Mouse (Mus musculus): ENCODE results near the gene Bcan.

The Bcan gene

DNA sequence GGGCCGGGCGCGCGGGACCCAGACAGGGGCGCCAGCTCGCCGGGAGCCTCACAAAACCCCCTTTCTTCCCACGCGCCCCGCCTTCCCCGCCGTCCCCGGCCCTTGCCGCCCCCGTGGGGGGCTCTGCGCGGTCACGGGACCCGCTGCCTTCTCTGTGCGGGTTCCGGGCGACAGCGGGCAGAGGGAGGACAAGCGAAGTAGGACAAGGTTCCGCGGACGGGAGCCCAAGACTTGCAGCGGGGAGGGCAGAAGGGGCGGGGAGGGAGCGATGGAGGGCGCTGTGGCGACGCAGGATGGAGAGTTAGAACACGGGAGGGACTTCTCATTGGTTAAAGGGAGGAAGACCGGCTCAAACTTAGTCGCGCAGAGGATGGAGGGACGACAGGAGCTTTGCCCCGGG, at the start of gene Bcan:
Bcan (minus strand) TSS at position 50 of the 400 bp plus-strand sequence.
- DNase-seq: peak; percentile 63 to 67

DNA sequence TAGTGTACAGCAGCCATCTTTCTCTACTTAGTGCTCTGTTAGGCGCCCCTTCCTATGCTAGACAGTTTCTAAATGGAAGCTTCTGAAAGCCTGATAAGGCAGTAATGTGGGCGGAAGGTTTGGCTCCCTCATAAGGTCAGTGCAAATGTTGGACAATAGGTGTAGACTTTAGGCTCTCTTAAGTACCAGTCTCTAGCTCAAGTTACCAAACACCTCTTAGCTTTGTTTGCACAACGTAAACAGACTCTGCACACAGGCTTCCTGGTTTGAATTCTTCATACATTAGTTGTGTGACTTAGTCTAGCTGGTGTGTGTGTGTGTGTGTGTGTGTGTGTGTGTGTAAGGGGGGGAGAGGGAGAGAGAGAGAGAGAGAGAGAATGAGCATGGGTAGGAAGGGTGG, 49.5 kb upstream of the Bcan start:
- DNase-seq: no peak

DNA sequence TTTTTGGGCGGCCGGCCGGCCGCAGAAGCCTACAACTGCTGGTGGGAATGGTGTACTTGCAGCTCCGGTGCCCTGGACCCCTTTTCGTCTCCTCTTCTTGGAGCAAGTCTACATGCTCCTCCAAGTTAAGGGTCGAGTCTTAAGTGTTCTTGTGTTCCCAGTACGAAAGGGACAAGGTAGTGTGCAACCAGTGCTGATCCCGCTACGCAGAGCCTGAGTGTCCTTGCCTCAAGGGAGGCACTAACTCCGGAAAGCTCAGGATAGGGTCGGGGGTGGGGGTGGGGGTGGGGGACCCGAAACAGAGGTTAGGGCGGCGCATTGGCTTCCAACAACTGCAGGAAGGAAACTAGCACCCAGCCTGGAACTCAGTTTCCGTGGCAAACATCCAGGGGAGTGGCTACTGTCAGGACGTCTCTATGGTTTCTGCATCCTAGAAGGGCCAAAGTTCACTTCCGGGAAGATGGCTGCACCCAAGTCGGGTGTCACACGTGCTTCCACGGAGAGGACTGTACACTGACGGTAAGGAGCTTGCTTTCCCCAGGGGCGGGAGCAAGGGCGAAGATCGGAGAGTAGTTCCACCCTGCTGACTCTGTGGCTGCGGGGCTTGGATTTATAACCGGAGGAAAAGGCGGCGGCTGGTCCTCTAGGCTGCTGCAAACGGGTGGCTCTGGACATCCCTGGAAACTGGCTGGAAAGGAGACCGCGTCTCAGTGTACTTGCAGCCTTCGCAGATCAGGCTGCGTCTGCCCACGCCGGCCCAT, 42.8 kb upstream of the Bcan start, which contains the start of gene Gpatch4:
Gpatch4 (plus strand) TSS at position 448 of the 761 bp plus-strand sequence.
- peak; percentile 95 to 96 for DNase-seq

DNA sequence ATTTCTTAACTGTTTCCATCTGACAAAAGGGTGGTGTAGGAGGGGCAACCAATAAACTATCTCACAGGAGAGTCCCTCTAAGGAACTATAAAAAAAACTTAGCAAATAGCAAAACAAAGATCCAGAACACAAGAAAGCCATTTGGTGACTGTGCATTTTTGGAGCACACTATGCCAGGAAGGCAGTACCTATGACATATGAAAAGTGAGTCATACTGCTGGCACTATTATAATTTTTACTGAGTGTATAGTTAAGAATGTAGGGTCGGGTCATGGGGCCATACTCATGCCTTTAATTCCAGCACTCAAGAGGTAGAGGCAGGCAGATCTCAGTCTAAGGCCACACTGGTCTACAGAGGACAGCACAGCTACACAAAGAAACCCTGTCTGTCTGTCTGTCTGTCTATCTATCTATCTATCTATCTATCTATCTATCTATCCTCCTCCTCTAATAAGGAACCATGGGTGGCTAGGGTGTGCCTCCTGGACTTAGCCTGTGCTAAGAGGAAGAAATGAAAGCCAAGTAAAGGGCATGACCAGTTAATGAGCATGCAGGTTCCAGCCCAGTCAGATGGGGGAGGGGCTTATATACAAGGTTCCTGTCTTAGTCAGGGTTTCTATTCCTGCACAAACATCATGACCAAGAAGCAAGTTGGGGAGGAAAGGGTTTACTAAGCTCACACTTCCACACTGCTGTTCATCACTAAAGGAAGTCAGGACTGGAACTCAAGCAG, 35.7 kb upstream of the Bcan start:
- DNase-seq: no peak

DNA sequence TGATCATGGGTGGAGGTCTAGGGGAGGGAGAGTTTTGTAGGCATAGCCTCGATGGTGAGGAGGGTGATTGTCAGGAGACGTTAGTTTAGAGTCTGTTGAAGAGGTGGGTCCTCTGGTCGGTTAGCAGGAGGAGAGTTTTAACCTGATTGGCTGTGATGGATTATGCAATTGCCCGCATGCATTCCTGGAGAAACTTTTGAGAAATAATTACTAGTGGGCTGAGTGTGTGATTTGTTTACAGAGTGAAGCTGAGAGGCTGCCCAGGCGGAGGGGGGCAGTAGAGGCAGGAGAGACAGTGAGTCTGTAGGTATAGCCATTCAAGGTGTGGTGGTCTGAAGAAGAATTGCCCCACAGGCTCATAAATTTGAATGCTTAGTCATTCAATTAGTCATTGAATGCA, 33.5 kb upstream of the Bcan start:
- DNase-seq: no peak

DNA sequence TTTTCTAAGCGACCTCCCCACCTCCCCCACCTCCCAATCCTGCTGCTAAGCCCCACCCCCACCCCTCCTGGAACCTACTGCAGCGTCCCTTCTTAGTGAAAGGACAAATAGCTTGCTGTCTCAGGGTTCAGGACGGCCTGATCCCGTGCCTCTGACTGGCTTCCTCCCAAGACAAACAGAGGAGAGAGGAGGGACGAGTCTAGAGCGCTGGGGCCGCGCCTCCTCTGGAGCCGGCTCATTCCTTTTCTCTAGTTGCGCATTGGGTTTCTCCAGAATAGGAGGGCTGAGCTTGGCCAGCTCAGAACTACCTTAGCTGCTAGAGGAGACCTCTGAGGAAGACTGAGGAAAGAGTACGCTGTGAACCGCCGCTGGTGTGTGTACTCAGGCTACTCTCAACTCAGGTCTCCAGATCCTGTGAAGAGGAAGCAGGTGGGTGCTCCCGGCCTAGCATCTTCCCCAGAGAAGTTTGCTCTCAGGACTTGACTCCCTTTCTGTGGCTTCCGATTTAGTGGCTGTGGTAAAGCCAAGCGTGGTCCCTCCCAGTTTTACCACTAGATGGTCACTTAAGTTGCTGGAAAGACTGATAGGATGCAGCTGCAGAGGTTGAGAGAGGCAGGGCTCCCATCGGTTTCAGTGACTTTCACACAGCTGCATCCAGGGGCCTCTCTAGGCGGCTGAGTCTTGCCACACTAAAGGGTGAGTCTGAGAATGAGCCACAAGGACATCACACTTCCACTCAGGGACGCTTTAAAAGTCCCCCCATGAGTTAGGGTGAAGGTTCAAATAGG, 30.8 kb upstream of the Bcan start:
- peak; percentile 28 to 31 for DNase-seq

DNA sequence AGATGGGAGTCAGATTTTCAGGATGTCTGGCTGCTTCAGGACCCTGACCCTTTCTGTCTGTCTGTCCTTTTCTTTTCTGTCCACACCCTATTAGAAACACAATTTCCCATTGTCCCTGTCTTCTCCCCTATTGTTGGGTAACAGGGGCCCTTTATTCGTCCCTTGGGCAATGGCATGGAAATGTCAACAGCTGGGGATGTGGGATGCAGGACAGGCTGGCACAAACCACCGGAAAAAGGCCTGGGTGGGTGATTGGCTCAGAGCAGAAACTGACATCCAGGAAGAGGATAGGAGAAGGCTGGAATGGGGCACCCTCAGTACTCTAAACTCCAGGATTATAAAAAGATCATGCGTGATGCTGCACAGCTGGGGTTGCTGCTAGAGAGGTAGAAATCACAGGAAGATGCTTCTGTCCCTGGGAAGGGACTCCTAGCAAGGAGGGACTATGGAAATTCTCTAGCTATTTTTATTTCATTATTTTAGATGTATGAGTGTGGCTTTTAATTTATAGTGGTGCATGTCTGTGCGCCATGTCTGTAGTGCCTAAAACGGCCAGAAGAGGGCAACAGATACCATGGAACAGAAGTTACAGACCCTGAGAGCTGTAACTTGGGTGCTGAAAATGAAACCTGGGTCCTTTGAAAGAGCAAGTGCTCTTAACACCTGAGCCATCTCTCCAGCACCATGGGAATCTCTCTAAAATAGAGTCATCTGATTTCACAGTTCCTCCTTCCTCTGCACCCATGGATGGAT, 27.6 kb upstream of the Bcan start, which contains the start of gene Hapln2:
Hapln2 (minus strand) TSS at position 150 of the 753 bp plus-strand sequence.
- DNase-seq: peak; percentile 18 to 22

DNA sequence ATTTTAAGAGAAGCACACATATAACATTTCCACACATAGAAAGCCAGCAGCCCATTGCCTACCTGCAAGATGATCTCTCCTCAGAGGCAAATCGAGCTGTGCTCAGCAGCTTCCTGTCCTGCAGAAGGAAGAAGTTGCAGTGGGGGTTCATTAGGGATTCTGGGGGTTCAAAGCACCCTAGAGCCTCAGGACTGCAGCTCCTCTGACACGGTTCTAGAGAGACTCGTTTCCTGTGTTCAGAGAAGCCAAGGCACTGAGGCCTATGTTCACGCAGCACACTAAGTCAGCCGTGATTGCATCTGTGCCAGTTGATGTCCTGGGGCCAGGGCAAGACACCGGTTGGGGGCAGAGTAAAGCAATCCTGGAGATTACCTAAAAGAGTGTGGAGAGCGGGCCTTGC, 26.8 kb upstream of the Bcan start:
- DNase-seq: no peak

DNA sequence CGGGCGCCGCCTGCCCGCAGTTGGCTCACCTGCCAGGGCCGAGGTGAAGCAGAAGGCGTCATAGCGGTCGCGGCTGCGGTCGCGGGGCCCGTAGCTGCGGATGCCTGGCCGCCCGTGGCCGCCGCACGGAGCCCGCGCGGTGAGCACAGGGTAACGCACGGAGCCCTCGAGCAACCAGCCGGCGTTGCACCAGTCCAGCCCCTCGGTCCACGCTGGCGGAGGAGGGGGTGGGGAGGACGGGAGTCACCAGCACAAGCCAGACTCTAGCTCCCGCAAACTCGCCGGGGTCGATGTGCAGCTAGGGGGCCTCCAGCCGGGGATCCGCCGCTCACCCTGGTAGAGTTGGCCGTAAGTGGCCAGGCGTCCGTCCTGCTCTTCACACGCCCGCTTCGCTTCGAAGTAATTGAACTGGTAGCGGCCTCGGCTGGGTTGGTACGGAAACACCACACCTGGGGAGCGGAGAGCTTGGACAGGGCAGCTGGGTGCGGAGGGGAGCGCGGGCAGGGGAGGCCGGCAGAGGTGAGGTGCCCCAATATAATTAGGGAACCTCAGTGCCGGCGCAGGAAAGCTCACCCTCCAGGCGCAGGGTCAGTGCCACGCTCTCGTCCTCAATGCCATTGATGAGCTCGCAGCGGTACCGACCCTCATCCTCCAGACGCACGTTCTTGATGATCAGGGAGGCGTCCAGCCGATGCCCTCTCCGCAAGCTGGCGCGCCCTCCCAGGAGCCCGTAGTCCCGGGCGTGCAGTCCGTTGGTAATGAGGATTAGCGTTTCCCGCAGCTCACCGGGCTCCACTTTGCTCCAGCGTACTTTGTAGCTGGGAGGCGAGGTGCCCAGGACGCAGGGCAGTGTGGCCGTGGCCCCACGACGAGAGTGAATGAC, 23.4 kb upstream of the Bcan start:
- DNase-seq: peak; percentile 15 to 32

DNA sequence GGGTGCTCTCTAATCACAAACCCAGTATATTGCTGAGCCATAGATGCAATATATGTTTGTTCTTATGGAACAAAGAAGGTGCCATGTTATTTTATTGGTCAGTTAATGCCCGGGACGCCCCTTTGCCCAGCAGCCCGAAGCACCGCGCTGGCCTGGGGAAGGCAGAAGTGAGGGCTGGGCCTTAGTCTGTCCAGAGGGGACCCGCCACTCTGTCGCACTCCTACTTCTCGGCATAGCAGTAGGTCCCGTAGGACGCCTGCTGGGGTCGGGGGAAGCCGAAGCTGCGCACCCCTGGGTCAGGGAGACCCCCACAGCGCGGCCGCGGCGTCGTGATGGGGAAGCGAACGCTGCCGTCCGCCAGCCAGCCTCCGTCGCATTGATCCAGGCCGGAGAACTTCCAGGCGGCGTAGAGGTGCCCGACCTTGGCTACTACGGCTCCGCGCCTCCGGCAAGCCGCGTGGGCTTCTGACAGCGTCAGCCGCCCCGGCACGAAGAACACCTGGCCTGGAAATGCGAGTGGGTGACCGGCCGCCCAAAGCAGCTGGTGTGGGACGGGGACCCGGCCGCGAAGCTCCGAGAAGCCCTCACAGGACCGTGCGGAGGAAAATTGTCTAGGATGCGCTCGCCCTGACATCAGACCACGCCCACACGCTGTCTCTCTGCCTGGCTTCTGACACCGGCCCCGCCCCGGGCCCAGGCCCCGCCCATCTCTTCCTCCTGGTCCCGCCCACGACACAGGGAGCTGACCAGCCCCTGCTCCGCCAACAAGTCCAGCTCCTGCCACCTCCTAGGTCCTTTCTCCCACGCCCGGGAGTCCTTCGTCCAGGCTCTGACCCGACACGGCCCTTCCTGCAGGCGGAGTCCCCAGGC, 22.5 kb upstream of the Bcan start:
- peak; percentile 92 to 96 for DNase-seq

DNA sequence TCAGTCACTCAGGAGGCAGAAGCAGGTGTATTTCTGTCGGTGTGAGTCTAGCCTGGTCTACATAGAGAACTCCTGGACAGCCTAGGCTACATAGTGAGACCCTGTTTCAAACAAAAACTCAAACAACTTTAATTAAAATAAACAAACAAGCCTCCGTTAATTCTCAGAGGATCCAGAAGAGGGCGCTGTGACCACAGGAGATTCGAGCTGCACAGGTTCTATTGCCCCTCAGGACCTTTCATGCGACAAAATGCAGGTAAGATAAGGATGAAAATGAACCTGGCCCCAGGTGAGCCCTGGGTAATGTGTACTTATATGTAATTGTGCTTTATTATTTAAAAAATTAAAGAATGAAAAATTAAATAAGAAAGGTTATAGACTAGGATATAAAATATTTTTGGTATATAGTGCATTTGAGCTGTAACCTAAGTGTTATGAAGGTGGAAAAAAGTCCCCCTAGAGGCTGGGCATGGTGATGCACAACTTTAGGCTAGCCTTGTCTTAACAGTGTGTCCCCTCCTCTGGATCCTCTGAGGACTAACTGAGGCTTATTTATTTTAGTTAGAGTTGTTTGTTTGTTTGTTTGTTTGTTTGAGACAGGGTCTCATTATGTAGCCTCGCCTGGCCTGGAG, 10.7 kb upstream of the Bcan start:
- peak; percentile 59 to 66 for DNase-seq

DNA sequence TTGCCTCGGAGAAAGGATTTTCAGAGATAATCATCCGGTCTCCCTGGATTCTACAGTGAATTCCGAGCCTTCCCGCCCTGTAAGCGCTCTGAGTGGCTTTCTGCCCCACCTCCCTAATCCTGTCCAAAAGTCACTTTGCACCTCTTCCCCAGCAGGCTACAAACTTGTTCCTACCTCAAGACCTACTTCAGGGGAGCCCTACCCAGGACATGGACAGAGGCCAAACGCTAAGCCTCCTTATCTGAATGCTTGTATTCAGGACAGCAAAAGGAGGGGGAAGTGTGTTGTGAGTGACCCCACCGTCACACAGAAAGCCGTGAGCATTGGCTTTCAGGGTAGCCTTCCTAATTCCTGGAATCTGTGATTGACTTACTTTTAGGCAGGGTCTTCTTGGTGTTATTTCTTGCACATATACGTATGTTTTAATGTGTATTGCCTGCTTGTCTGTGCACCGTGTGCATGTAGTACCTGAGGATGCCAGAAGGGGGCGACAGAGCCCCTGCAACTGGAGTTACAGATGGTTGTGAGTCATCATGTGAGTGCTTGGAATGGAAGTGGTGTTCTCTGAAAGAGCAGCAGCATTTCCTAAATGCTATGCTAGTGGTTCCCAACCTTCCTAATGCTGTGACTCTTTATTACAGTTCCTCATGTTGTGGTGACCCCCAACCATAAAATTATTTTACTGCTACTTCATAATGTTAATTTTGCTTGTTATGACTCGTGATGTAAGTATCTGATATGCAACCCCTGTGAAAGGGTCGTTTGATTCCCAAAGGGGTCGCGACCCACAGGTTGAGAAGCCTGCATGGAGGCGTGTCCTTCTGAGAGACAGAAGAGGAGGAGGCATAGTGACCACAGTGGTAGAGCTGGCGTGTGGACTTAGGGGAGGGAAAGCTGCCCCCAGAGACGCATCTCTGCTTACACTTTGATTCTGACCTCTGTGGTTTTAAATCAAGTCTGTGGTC, 6.1 kb upstream of the Bcan start:
- peak in 1 of 2 experiments; percentile 47 for DNase-seq

DNA sequence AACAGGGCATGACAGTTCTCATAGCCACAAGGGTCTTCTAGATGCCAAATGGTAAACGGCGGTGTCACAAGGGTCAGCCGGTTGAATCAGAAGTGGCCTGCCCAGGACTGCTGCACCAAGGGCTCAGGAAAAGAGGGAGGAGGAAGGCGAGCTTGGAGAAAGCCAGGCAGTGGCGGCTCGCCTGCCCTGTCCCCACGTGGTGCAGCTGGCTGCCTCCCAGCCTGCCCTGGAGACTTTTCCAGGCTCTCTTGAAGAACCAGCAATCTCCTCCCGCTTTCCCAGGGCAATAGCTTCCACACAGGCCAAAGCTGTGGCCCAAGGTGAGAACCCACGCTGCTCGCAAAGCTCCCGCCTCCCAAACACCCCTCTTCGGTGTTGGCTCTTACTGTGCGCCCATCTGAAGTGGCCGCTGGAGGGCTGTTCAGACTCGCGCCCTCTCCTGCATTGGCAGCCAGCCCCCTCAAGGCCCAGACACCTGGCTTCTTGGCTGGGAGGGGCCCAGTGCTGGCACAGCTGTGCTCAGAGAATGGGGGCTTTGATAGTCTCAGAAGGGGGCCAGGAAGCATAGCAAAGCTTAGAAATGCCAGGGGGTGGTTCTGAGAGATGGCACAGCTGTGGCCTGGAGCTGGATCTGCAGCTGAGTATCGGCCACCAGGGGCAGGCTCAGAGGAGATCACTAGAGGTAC, 2.4 kb upstream of the Bcan start:
- peak; percentile 69 to 78 for DNase-seq

DNA sequence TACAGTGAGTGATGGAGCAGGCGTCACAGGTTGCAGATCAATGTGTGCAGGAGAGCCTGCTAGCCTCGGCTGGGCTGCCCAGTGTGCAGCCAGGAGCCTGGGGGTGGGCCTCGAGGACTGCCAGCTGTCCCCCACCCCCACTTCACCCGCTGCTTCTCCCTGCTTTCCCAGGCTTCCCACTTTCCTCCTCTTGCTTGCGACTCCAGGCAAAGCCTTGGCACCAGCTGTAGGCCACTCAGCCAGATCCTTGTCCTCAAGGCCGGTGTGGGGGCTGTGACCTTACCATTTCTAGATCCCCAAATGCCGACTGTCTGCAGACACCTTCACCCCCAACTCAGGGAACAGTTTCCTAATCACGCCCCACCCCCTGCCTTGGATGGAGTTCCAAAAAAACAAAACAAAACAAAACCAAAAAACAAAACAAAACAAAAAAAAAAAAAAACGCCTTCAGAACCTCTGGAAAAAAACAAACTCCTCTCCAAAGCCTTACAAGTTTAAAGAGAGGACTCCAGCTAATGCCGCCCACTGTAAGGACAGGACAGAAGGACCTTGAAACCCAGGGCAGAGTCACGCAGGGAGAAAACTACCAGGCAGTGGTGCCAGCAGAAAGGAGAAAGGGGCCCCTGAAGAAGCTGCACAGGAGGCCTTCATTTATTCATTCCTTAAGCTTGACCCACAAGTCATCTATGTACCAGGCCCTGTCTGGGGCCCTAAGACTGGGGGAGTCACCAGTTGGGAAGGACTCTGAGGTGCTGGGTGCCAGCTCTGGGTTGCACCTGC, 976 bp upstream of the Bcan start:
- peak in 1 of 2 experiments; percentile 64 for DNase-seq

DNA sequence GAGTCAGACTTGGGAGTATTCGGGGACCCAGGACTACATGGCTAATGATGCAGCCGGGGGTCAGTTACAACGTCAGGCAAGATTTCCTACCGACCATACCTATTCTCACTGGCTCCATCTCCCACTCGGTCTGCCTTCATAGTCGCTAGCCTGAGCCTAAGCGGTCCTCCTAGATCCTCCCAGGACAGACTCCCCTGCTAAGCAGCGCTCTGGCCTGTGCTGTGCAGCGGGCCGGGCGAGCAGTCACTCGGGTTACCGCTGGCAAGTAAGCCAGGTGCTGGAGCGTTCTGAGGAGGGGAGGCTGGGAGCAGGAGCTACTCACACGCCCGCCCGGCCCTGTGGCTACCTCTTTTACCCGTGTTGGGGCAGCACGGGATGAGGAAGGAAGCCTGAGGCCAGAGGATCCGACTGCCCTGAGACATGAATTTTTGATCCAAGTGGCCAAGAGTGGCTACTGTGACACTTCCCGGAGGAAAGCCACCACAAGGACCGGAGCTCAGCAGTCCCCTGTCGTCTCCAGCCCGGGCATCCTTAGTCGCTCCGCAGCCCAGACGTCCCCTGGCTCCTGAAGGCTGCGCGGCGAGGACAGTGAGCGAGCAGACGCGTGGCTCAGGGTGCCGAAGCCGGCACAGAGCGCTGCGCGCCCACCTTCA, 661 bp downstream of the Bcan start:
- no peak for DNase-seq

DNA sequence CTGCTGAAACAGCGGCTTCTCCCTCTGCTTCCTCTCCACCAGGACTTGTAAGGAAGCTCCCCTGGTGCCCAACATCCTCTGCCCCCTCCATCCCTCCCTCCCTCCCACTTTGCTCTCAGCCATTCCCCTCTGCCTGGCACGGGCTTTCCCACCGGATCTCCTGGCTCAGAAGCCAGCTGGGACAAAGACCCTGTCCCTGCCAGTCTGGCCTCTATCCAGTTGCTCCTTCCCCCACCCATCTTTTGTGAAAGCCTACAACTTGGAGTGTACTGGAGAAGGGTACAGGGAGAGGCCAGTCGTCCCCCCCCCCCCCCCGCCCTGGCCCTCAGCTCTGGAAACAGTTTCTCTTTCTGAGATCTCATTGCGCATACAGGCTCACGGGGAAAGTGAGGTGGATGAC, 1.3 kb downstream of the Bcan start:
- DNase-seq: peak; percentile 68 to 79
